Mouse (Mus musculus): ENCODE data around the gene Clmn.

- no peak for TF ChIP-seq GATA1 (IDR thresholded peaks at IDR 0.05; ENCODE audit: borderline replicate concordance, low read length)
- TF ChIP-seq FLI1 (IDR thresholded peaks at IDR 0.05; ENCODE audit: low read length) = no peak
Measured at GRCm38 (mm10) chr12:104731782-104732181, 133.1 kb downstream of the Clmn start.

Measured in megakaryocyte, embryonic 14.5 days (primary cell).